Mouse (Mus musculus) cerebellum, postnatal 25 days (tissue): ENCODE measurements around the gene Lrrc2.
A peak's percentile ranks its signal among the peaks of the same experiment; 100 is the strongest.

ENCODE experiments used
- DNase-seq, 2 experiments: peaks; one replicate each; pipeline ENCODE4 v3.0.0; 2021; ENCODE audit warnings: mixed read lengths in 2 of 2

The Lrrc2 gene

GRCm38 (mm10) chr9:110951397-110951796 lies at the start of gene Lrrc2:
Gene Lrrc2 (plus strand): TSS chr9:110951545.
- no peak for DNase-seq

GRCm38 (mm10) chr9:110902271-110902670 lies 49.1 kb upstream of the Lrrc2 start:
- DNase-seq = no peak

GRCm38 (mm10) chr9:110907201-110907837 lies 44.0 kb upstream of the Lrrc2 start:
- DNase-seq = no peak

GRCm38 (mm10) chr9:110907838-110908630 lies 43.3 kb upstream of the Lrrc2 start:
- DNase-seq = no peak

- no peak for DNase-seq
These were observed 42.7 kb upstream of the Lrrc2 start for GRCm38 (mm10) chr9:110908631-110909016.

- no peak for DNase-seq
These were observed 41.9 kb upstream of the Lrrc2 start for GRCm38 (mm10) chr9:110909371-110909967.

GRCm38 (mm10) chr9:110914631-110915236 lies 36.6 kb upstream of the Lrrc2 start:
- no peak for DNase-seq

- no peak for DNase-seq
These were observed 35.9 kb upstream of the Lrrc2 start for GRCm38 (mm10) chr9:110915466-110915865.

- no peak for DNase-seq
These were observed 34.6 kb upstream of the Lrrc2 start, which contains the start of gene Fam240a for GRCm38 (mm10) chr9:110916786-110917185. Gene Fam240a (minus strand): TSS chr9:110916861.

GRCm38 (mm10) chr9:110920665-110921419 lies 30.5 kb upstream of the Lrrc2 start:
- no peak for DNase-seq

- peak; percentile 54 to 80 for DNase-seq
These were observed 28.6 kb upstream of the Lrrc2 start for GRCm38 (mm10) chr9:110922759-110923158.

- DNase-seq = no peak
These were observed 19.8 kb upstream of the Lrrc2 start for GRCm38 (mm10) chr9:110931573-110931972.

GRCm38 (mm10) chr9:110933850-110934437 lies 17.4 kb upstream of the Lrrc2 start:
- peak; percentile 31 to 61 for DNase-seq

GRCm38 (mm10) chr9:110935941-110936340 lies 15.4 kb upstream of the Lrrc2 start:
- DNase-seq = no peak

GRCm38 (mm10) chr9:110937506-110938490 lies 13.5 kb upstream of the Lrrc2 start:
- DNase-seq = no peak

- no peak for DNase-seq
These were observed 7.1 kb upstream of the Lrrc2 start for GRCm38 (mm10) chr9:110944265-110944664.

GRCm38 (mm10) chr9:110945343-110945742 lies 6.0 kb upstream of the Lrrc2 start:
- no peak for DNase-seq

- DNase-seq = no peak
These were observed 5.4 kb upstream of the Lrrc2 start, which contains the start of gene Tdgf1 for GRCm38 (mm10) chr9:110945926-110946325. Gene Tdgf1 (minus strand): TSS chr9:110946158.

GRCm38 (mm10) chr9:110946548-110947044 lies 4.7 kb upstream of the Lrrc2 start:
- DNase-seq = no peak

- no peak for DNase-seq
These were observed 4.1 kb upstream of the Lrrc2 start for GRCm38 (mm10) chr9:110947261-110947661.

- DNase-seq = no peak
These were observed 3.4 kb upstream of the Lrrc2 start for GRCm38 (mm10) chr9:110947900-110948299.
